Mouse (Mus musculus): ENCODE measurements at regions not wholly inside any gene's neighbourhood (a gene's known extent, or its start where the extent isn't known, plus 50 kb on each side); places are given as distances from the start of the nearest gene placed in this dataset.

GRCm38 (mm10) chr2:167774166-167774805 is 84.7 kb upstream of the Tmem189 start:
- Histone ChIP-seq H3K27me3 (replicated peaks; ENCODE audit: low read depth, poor library complexity, severe bottlenecking) (no peaks in the 10 kb centered on the region), H3K4me1 (peaks cover 58% of the 10 kb centered on the region), H3K4me3 (0 out of 2 replicates have a peak overlapping the region, but pooled peaks have one; percentile 4), H3K27ac (replicated peaks) (peak overlapping the region; percentile 70), H3K9me3 (no peaks in the 10 kb centered on the region), H3K36me3 (replicated peaks) (no peaks in the 10 kb centered on the region)
- WGBS = 84% methylated on average over 2 of the region's 2 CpGs
- no peak for DNase-seq (ENCODE audit: low spot score)

DNA sequence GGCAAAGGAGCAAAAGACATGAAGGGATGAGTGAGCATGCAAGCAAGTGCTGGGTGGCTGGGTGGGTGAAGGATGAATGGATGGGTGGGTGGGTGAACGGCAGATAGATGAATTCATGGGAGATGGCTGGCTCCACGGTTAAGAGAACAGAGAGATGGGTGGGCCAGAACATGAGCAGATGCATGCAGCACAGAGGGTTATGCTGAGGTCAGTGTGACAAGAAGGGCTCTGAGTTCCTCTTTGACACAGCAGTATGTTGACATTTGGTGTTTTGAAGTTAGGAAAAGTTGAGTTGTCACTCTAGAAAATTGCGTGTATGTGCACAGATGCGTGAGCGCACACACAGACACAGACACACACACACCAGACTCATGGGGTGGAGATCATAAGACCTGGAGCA is 83.2 kb upstream of the Tmem189 start:
- H3K4me3 ChIP-seq = no peak overlapping the region
- H3K27me3 ChIP-seq (replicated peaks; ENCODE audit: low read depth, poor library complexity, severe bottlenecking) = no peaks in the 10 kb centered on the region
- no peaks in the 10 kb centered on the region for H3K9me3 ChIP-seq
- peaks cover 46% of the 10 kb centered on the region for H3K4me1 ChIP-seq
- 96% methylated on average over 5 of the region's 5 CpGs for WGBS
- DNase-seq (ENCODE audit: low spot score) = no peak
- H3K36me3 ChIP-seq (replicated peaks) = no peaks in the 10 kb centered on the region
- no peak overlapping the region for H3K27ac ChIP-seq (replicated peaks)

GRCm38 (mm10) chr2:167767962-167768361 is 78.3 kb upstream of the Tmem189 start:
- H3K4me1 ChIP-seq = peaks cover 28% of the 10 kb centered on the region
- H3K36me3 ChIP-seq (replicated peaks) = no peaks in the 10 kb centered on the region
- H3K27me3 ChIP-seq (replicated peaks; ENCODE audit: low read depth, poor library complexity, severe bottlenecking) = no peaks in the 10 kb centered on the region
- no peaks in the 10 kb centered on the region for H3K9me3 ChIP-seq
- no peak for DNase-seq (ENCODE audit: low spot score)
- no peak overlapping the region for H3K27ac ChIP-seq (replicated peaks)
- 88% methylated on average over 13 of the region's 13 CpGs for WGBS
- no peak overlapping the region for H3K4me3 ChIP-seq

DNA sequence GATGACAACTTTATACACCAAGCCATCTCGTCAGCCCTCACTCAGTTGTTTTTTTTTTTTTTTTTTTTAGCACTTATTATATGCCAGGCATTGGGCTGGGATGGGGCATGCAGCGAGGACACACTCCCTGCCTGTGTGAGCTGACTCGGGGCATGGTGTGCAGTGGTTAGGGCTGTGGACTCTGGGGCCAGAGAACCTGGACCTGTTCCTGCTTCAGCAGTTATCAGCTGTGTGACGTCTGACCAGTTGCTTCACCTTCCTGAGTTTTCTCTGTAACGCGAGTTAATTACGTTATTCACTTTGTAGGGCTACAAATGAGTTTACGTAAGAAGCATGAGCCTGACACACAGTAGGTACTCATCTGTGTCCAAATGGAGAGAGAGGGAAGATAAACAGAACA is 77.7 kb upstream of the Tmem189 start:
- Histone ChIP-seq H3K4me1 (peaks cover 28% of the 10 kb centered on the region), H3K36me3 (replicated peaks) (no peaks in the 10 kb centered on the region), H3K9me3 (no peaks in the 10 kb centered on the region), H3K27me3 (replicated peaks; ENCODE audit: low read depth, poor library complexity, severe bottlenecking) (no peaks in the 10 kb centered on the region), H3K27ac (replicated peaks) (no peak overlapping the region), H3K4me3 (no peak overlapping the region)
- WGBS = 87% methylated on average over 8 of the region's 8 CpGs
- no peak for DNase-seq (ENCODE audit: low spot score)

- no peak for DNase-seq (ENCODE audit: low spot score)
- Histone ChIP-seq H3K4me3 (no peak overlapping the region), H3K9me3 (no peaks in the 10 kb centered on the region), H3K27me3 (replicated peaks; ENCODE audit: low read depth, poor library complexity, severe bottlenecking) (no peaks in the 10 kb centered on the region), H3K27ac (replicated peaks) (peak overlapping the region; percentile 73), H3K36me3 (replicated peaks) (no peaks in the 10 kb centered on the region), H3K4me1 (peaks cover 33% of the 10 kb centered on the region)
- 85% methylated on average over 6 of the region's 6 CpGs for WGBS
Observed at GRCm38 (mm10) chr2:167765811-167766210, 76.2 kb upstream of the Tmem189 start.

DNA sequence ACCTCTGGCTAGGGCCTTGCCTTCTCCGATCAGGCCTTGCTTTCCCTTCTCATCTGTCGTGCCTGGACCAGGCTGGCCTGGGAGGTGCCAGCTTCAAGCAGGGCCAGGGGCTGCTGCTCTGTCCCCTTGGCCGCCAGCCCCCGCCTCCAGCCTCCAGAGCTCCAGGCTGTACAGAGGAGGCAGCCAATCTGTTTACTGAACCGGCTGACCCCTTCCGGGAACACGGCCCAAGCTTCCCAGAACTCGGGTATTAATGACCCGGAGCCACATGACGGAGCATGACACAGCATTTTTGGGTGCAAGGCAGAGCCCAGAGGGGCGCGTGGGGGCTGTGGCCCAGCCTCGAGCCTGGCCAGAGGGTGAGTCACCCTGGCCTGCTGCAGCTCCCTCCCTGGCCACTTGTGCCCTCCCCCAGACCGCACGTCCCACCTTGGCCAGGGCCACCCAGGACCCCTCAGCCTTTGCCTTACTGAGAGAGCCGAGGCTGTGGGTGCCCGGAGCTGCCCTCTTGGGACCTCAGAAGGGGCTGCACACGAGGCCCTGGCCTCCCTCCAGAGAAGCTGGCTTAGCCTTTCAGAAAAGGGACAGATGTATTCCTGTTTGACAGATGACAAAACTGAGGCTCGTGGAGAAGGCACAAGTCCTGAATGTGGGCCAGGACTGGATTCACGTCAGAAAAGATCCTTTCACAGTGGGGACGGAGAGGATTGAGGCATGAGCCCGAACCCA is 75.6 kb upstream of the Tmem189 start:
- 48% methylated on average over 22 of the region's 22 CpGs for WGBS
- DNase-seq (ENCODE audit: low spot score) = peak; percentile 66
- peak overlapping the region; percentile 73 for H3K27ac ChIP-seq (replicated peaks)
- no peaks in the 10 kb centered on the region for H3K36me3 ChIP-seq (replicated peaks)
- no peaks in the 10 kb centered on the region for H3K27me3 ChIP-seq (replicated peaks; ENCODE audit: low read depth, poor library complexity, severe bottlenecking)
- peaks cover 33% of the 10 kb centered on the region for H3K4me1 ChIP-seq
- H3K4me3 ChIP-seq = no peak overlapping the region
- no peaks in the 10 kb centered on the region for H3K9me3 ChIP-seq

- Histone ChIP-seq H3K27ac (replicated peaks) (no peak overlapping the region), H3K27me3 (replicated peaks; ENCODE audit: low read depth, poor library complexity, severe bottlenecking) (no peaks in the 10 kb centered on the region), H3K36me3 (replicated peaks) (no peaks in the 10 kb centered on the region), H3K9me3 (no peaks in the 10 kb centered on the region), H3K4me1 (peaks cover 36% of the 10 kb centered on the region), H3K4me3 (no peak overlapping the region)
- 91% methylated on average over 7 of the region's 7 CpGs for WGBS
- no peak for DNase-seq (ENCODE audit: low spot score)
Observed at GRCm38 (mm10) chr2:167763891-167764410, 74.3 kb upstream of the Tmem189 start.

DNA sequence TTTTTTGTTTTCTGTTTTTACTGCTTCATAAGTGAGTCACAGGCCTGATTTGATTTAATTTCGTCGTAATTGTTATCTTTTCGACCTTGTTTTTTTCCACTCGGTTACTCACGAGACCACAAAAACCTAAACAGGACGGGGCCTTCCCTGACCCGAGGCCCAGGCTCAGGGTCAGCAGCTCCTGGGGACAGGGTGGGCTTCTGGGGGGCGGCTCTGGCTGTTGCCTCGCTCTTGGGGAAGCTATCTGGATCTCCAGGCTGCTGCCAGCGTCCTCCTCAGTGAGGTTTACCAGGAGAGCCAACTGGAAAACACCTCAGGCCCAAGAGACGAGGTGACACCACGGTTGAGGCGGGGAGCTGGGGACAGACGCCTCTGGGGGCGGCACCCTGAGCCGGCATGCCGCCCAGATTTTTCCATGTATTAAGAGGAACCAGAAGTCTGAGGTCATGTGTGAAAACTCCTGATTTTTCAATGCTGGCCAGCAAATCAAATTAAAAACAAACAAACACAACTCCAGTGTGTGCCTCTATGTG is 71.8 kb upstream of the Tmem189 start:
- no peak for DNase-seq (ENCODE audit: low spot score)
- no peaks in the 10 kb centered on the region for H3K27me3 ChIP-seq (replicated peaks; ENCODE audit: low read depth, poor library complexity, severe bottlenecking)
- peaks cover 52% of the 10 kb centered on the region for H3K4me1 ChIP-seq
- H3K36me3 ChIP-seq (replicated peaks) = no peaks in the 10 kb centered on the region
- 81% methylated on average over 17 of the region's 17 CpGs for WGBS
- no peak overlapping the region for H3K4me3 ChIP-seq
- H3K27ac ChIP-seq (replicated peaks) = peak overlapping the region; percentile 11; the same call in 1 of the 2 replicates
- no peaks in the 10 kb centered on the region for H3K9me3 ChIP-seq

DNA sequence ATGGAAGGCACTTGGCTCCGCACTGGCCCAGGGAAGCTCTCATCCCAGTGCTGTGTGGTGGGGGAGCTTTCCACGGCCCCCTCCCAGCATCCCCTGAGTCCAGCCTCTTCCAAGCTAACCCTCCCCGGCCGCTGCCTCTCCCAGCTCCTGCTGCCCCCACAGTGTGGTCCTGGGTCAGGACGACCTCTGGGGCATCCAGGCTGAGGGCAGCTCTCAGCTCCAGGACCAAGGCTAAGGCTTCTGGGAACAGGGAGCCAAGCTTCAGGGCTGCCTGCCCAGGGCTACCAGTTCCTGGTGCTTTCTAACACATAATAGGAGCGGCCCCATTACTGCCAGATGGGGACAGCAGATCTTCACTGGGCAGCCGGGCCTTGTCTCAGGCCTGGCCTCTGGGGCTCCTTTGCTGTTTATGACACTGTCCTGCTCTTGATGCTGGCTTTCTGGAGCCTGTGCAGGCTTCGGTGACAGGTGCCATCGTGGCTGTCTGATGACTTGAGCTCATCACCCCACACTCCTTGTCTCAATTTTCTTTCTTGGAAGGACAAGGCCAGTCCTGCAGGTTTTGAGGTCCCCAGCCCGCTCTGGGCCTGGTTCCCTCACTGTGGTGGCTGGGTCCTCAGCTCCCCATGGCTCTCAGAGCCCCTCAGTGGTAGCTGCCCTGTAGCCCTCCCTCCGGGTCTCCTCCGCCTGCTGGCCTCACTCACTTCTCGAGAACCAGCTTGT is 71.2 kb upstream of the Tmem189 start:
- no peaks in the 10 kb centered on the region for H3K9me3 ChIP-seq
- H3K4me1 ChIP-seq = peaks cover 46% of the 10 kb centered on the region
- no peaks in the 10 kb centered on the region for H3K27me3 ChIP-seq (replicated peaks; ENCODE audit: low read depth, poor library complexity, severe bottlenecking)
- peak overlapping the region; percentile 11; the same call in 1 of the 2 replicates for H3K27ac ChIP-seq (replicated peaks)
- 77% methylated on average over 13 of the region's 13 CpGs for WGBS
- no peak overlapping the region for H3K4me3 ChIP-seq
- DNase-seq (ENCODE audit: low spot score) = no peak
- H3K36me3 ChIP-seq (replicated peaks) = no peaks in the 10 kb centered on the region

GRCm38 (mm10) chr2:167759603-167760390 is 70.2 kb upstream of the Tmem189 start:
- Histone ChIP-seq H3K4me1 (peaks cover 37% of the 10 kb centered on the region), H3K4me3 (no peak overlapping the region), H3K36me3 (replicated peaks) (no peaks in the 10 kb centered on the region), H3K27ac (replicated peaks) (0 out of 2 replicates have a peak overlapping the region, but pooled peaks have one; percentile 3), H3K9me3 (no peaks in the 10 kb centered on the region), H3K27me3 (replicated peaks; ENCODE audit: low read depth, poor library complexity, severe bottlenecking) (no peaks in the 10 kb centered on the region)
- 88% methylated on average over 9 of the region's 9 CpGs for WGBS
- DNase-seq (ENCODE audit: low spot score) = no peak

- no peak for DNase-seq (ENCODE audit: low spot score)
- Histone ChIP-seq H3K27me3 (replicated peaks; ENCODE audit: low read depth, poor library complexity, severe bottlenecking) (no peaks in the 10 kb centered on the region), H3K27ac (replicated peaks) (peak overlapping the region; percentile 31; the same call in 1 of the 2 replicates), H3K36me3 (replicated peaks) (no peaks in the 10 kb centered on the region), H3K4me3 (no peak overlapping the region), H3K9me3 (no peaks in the 10 kb centered on the region), H3K4me1 (peaks cover 43% of the 10 kb centered on the region)
- 64% methylated on average over 12 of the region's 12 CpGs for WGBS
Observed at GRCm38 (mm10) chr2:167757157-167757780, 67.6 kb upstream of the Tmem189 start.
